Mouse (Mus musculus): ENCODE data around the gene Klk1b5. TPM values are rescaled to one million over a fixed set of nuclear protein-coding genes. Genes with fewer than 3 reads are reported as not detected.
"Not testable (repeated sequence)": the region's sequence is repeated elsewhere in the genome, so short reads cannot be mapped to it uniquely, and the experiment has no call there.

Gene Klk1b5
- not detected for total RNA-seq (2021)
- long read RNA-seq, experiment 1: 0 reads
- long read RNA-seq, experiment 2, partial matches to known transcripts: 0 of 1 reads
- long read RNA-seq, experiment 2, other reads (novel, unspliced or antisense): 0 of 1 reads

DNA sequence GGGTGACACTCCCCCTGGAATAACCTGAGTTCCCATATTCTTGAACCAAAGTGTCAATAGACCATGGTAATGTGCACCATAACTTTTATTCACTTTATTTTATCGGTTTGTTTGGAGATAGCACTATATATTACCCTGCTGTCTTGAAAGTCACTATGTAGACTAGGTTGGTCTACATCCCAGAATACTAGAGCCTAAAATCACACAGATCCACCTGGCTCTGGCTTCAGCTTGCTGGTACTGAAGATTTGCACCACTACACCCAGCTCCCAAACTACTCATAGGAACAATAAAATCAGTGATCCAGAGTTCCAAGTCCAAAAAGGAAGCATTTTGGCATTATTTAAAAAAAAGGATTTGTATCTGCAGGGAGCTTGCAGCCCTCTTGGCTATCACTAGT lies at the start of gene Klk1b5:
Gene Klk1b5 (plus strand): TSS at position 301 of the 400 bp plus-strand sequence.
- no peak for DNase-seq

DNA sequence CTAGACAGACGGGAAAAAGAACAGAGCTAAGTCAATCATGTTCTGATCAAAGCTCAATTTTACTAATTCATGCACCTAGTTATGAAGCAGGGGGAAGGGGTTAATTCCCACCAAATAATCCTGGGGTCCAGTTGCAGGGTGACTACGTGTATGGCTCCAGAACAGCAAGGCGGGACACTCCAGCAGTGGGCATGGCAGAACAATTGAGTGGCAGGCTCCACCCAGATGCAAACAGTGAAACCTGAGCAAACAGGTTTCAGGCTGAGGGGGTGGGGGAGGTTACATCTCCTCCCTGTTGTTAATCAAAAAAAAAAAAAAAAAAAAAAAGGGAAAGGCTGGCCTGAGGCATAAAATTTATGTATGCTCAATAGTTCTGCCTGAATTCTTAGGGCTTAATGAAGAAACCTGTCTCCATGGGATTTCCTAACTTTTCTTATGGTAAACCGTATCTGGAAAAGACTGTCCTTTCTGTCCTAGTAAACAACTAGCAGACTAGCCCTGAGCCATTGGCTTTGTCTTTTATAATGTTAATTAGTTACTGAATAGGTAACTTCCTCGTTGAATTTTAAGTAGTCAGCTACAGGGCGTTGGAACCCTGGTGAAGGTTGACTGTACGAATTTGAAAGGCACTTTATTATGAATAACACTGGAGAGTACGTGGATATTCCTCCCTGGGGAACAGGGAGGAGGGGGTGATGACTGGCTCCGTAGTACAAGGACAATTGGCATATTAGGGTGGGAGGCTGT lies 36.3 kb upstream of the Klk1b5 start:
- DNase-seq: no peak

DNA sequence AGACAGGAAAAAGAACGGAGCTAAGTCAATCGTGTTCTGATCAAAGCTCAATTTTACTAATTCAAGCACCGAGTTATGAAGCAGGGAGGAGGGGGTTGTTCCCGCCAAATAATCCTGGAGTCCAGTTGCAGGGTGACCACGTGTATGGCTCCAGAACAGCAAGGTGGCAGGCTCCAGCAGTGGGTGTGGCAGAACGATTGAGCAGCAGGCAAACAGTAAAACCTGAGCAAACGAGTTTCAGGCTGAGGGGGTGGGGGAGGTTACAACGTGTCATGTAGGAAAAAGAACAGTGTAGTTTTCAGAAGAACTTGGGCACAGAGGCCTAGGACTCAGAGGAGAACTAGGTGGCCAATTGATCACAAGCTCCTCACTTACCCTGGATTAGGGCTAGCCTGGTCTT lies 29.2 kb upstream of the Klk1b5 start:
- DNase-seq: not testable (repeated sequence)

DNA sequence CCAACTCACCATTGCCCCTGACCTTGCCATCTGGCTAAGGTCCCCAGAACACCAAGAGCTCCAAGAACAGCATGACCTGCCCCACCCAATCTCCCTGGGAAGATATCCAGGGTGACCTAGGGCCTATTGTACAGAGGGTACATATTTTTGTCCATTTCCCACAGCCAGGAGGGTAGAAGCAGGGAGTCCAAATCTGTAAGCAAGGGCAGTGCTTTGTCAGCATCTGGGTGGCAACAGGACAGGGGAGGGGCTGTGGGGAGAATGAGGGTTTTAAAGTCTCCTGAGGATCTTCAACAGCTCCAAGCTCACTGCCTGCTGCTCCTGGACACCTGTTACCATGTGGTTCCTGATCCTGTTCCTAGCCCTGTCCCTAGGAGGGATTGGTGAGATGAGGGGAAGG lies 27.8 kb upstream of the Klk1b5 start, which contains the start of gene Klk1b24:
Gene Klk1b24 (plus strand): TSS at position 301 of the 400 bp plus-strand sequence.
- DNase-seq: not testable (repeated sequence)

DNA sequence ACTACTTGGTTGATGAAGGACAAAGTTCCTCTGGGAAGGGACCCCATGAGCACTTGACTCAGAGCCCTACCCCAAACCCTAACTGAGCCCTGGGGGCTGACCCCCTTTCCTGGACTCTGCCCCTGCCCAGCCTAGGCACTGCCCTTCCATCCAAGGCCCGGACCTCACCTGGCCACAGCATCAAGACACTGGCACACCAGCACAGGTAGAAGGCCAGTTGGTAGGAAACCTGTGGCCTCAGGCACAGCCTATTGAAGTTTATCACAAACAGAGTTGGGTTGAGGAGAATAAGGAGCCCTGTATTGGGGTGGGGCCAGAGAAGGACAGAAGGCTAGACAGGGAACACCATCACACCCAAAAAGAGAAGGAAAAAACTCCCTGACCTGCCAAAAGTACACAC lies 22.3 kb upstream of the Klk1b5 start:
- not testable (repeated sequence) for DNase-seq

DNA sequence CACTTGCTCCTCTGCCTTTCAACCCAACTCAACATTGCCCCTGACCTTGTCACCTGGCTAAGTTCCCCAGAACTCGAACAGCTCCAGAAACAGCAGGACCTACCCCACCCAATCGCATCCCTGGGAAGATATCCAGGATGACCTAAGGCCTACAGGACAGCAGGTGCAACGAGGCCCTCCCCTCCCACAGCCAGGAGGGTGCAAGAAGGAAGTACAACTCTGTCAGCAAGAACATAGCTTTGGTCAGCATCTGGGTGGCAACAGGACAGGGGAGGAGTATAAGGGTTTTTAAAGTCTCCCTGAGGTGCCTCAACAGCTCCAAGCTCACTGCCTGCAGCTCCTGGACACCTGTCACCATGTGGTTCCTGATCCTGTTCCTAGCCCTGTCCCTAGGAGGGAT lies 17.9 kb upstream of the Klk1b5 start, which contains the start of gene Klk1b3:
Gene Klk1b3 (plus strand): TSS at position 301 of the 400 bp plus-strand sequence.
- DNase-seq: no peak

DNA sequence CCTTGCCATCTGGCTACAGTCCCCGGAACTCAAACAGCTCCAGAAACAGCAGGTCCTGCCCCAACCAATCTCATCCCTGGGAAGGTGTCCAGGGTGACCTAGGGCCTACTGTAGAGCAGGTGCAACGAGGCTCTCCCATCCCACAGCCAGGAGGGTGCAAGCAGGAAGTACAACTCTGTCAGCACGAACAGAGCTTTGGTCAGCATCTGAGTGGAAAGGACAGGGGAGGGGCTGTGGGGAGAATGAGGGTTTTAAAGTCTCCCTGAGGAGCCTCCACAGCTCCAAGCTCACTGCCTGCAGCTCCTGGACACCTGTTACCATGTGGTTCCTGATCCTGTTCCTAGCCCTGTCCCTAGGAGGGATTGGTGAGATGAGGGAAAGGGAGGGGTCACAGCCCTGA lies 8.6 kb upstream of the Klk1b5 start, which contains the start of gene Klk1b4:
Gene Klk1b4 (plus strand): TSS at position 301 of the 400 bp plus-strand sequence.
- DNase-seq: not testable (repeated sequence)

DNA sequence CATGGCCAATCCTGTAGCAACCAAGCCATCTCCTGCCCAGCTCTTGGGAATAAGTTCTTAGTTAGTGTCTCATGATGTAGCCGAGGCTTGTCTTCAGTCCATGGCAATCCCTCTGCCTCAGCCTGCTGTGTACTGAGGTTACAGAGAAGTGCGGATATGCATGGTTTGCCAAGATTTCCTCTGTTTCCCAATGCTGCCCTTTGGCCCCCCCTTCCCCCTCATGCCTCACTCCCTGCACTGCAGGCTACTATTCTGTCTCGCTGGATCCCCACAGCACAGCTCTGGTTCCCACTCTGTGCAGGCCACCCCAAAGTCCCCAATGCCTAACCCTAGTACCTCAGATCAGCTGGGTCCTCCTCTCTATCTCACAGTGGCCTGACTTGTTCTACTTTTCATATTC lies 7.4 kb upstream of the Klk1b5 start:
- DNase-seq: no peak

DNA sequence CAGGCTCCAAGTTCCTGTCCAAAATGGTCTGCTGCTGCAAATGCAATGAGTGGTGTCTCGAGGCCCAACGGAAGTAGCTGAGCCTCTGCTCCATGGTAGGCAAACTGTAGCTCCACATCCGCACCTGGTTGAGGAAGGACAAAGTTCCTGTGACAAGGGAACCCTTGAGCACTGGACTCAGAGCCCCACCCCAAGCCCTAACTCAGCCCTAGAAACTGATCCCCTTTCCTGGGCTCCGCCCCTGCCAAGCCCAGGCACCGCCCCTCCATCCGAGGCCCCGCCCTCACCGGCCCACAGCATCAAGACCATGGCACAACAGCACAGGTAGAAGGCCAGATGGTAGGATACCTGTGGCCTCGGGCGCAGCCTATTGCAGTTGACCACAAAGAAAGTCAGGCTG lies 5.9 kb downstream of the Klk1b5 start:
- DNase-seq: not testable (repeated sequence)

DNA sequence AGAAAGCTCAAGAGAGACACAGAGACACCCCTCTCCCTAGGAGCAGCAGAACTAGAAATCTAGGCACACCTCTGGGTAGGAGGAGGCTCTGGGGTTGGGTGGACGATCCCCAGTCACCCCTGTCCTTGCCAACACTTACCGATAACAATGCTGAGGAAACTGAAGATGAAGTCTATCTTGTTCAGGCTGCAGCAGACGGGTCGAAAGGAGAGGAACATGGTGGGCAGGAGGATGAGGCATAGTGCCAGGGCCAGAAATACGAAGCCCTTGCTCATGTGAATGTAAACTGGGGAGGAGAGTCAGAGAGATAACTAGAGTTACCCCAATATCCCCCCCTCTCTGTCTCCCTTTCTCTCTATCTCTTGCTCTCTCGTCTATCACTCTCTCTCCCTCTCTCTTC lies 6.6 kb downstream of the Klk1b5 start:
- DNase-seq: not testable (repeated sequence)

DNA sequence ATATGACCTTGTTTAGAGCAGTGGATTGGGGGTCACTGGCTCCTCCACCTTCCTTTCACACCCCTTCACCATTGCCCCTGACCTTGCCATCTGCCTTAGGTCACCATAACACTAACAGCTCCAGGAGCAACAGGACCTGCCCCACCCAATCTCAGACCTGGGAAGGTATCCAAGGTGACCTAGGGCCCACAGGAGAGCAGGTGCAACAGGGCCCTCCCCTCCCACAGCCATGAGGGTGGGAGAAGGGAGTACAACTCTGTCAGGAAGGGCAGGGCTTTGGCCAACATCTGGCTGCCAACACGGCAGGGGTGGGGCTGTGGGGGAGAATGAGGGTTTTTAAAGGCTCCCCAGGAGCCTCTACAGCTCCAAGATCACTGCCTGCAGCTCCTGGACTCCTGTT lies 9.3 kb downstream of the Klk1b5 start, which contains the start of gene Klk1:
Gene Klk1 (plus strand): TSS at position 285 of the 400 bp plus-strand sequence.
- no peak for DNase-seq

DNA sequence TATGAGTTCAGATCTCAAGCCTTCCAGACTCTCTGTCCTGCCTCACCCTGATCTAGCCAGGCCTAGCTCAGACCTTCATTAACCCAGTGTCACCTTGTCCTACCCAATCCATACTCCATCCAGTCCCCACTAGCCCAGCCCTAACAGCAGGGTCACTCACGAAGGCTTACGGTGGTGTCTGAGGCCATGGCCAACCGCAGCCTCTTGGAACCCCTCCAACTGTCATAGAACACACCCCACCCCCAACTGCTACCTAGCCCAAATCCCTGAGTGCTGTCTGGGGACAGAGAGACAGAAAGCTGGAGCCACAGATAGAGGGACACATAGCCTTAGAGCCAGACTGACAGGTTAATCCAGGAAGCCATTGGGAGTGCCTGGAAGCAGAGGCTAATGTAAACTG lies 20.2 kb downstream of the Klk1b5 start, which contains the start of gene Gm36864:
Gene Gm36864 (plus strand): TSS at position 269 of the 400 bp plus-strand sequence.
- DNase-seq: no peak

DNA sequence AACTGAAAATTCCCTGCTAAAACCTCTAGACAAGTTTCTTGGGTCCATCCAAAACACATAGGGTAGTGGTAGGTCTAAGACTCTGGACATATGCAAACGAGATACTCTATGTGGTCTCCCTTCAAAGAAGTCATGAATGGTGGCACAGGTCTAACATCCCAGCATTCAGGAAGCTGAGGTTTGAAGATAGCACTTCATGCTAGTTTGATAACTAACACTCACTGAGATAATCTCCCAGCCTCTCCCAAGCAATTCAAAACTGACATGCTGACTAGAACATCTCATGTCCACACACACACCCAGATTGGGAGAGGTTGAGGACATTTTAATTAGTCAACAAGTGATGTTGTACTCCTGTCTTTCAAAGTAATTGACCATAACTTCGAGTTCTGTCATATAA lies 24.2 kb downstream of the Klk1b5 start:
- DNase-seq: no peak

DNA sequence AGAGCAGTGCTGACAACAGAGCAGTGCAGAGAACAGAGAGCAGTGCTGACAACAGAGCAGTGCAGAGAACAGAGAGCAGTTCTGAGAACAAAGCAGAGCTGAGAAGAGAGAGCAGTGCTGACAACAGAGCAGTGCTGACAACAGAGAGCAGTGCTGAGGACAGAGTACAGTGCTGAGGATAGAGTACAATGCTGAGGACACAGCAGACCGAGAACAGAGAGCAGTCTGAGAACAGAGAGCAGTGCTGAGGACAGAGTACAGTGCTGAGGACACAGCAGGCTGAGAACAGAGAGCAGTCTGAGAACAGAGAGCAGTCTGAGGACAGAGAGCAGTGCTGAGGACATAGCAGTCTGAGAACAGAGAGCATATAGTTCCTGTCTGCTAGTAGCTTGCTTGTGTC lies 25.0 kb downstream of the Klk1b5 start:
- no peak for DNase-seq

DNA sequence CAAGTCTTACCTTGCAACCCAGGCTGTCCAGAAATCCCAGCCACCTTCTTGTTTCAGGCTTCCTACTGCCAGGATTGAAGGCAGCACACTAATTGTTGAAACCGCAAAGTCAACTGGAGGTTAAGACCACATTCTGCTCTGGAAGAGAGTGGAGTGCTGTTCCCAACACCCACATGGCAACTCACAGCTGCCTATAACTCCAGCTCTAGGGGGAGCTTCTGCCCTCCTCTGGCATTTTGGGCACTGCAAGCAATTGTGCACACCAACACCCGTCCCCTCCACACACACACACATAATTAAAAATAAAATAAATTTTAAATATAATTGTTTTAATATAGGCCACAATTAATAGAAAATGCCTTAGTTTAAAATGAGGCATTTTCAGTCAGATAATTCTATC lies 25.4 kb downstream of the Klk1b5 start:
- no peak for DNase-seq

DNA sequence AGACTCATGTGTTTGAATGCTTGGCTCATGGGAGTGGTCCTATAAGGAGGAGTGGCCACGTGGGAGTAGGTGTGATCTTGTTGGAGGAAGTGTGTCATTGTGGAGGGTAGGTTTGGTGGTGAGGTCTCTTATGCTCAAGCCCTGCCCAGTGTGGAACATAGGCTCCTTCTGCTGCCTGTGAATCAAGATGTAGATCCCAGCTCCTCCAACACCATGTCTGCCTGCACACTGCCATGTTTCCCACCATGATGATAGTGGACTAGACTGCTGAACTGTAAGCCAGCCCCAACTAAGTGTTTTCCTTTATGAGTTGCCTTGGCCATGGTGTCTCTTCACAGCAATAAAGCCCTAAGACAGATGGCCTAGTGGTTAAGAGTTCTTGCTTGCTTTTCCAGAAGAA lies 28.3 kb downstream of the Klk1b5 start:
- DNase-seq: no peak

DNA sequence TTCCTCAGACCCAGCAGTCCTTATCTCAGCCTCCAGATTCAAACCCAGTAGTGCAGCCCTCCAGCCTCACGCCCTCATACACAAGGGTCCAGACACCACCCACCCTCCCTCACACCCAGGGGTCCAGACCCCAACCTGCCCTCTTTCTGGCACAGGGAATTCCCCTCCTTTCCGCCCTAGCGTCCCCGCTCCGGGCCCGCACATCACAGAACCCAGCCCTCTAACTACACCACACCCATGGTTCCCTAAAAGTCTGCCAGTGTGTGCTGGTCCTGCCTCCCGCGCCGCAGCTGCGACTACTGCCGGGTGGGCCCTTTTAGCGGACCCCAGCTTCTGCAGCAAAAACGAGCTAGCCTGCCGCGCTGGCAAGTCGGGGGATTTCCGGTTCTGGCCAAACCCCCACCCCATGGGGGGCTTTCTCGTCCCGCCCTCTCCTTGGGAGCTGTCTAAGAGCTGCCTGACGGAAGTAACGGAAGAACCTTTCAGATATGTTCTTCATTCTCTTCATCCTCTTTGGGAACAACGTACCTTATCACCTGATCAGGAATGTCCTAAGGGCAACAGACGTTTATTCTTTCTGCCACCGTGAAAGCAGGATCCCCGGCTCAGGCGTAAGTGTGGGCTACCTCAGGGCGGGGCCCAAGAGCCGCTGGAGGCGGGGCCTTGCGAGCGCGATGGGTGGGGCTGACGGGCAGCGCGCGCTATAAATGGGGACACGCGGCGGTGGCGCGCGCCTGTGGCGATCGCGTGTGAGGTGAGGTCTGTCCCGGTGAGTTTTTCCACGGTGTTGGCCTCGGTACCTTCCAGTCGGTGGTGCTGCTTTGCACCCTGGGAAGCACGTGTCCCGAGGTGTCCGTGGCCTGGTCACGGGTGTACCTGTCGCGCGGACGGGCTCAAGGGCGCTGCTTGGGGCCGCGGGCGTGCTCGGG lies 30.6 kb downstream of the Klk1b5 start, which contains the start of the genes 1700028J19Rik and 2410002F23Rik:
Gene 1700028J19Rik (minus strand): TSS at position 641 of the 929 bp plus-strand sequence.
Gene 2410002F23Rik (plus strand): TSS at position 668 of the 929 bp plus-strand sequence.
- DNase-seq: peak; percentile 91 to 93

DNA sequence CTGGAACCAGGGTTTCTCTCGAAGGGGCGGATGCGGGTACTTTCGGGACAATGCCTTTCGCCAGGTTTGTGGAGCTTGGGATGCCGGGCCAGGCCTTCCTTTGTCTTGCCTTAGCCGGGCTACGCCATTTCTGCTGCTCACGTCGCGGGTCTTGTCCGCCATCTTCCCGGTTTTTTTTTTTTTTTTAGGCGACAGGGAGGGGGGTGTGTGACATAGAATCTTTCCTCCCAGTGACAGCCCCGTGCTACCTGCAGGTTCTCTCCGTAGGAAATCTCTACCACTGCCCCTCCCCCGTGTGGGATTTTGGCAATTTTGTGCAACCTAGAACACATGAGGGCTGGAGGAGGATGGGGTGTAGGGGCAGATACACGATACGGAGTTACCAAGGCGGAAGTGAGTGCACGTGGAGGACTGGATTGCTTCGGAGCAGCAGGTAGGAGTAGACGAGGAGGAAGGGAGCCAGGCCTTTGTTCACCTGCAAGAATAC lies 31.3 kb downstream of the Klk1b5 start:
- peak; percentile 30 to 57 for DNase-seq

DNA sequence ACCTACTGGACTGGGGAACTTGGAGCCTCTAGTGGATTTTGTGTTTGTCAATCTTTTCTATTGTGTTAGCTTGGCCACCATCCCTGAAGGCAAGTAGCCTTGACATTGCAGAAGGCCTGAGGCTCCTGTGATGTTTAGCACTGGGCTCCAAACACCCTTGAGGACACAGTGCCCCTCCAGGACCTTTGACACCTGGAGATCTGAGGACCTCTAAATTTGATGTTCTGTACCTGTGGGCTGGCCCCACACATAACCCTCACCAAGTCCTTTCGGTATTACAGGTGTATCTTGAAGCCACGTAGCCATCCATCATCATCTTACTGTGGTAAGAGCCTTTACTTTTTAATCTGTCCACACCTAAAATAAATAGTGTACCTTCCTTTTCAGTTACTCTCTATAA lies 32.2 kb downstream of the Klk1b5 start:
- no peak for DNase-seq

DNA sequence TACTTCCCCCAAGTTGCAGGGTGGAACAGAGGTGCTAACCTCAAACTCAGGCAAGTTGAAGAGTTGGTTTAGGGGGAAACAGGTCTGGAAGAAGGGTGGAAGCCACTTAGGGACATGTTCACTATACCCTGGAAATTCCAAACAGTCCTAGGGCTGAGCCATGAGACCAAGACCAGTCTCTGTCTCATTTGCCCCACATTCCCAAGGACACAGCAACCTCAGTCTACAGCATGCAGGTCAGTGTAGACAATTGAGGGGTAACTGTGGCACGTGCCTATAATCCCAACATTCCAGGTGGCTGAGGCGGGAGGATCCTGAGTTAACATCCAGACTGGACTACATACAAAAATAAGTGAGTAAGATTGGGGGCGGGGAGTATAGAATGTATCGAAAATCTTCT lies 33.5 kb downstream of the Klk1b5 start:
- no peak for DNase-seq

DNA sequence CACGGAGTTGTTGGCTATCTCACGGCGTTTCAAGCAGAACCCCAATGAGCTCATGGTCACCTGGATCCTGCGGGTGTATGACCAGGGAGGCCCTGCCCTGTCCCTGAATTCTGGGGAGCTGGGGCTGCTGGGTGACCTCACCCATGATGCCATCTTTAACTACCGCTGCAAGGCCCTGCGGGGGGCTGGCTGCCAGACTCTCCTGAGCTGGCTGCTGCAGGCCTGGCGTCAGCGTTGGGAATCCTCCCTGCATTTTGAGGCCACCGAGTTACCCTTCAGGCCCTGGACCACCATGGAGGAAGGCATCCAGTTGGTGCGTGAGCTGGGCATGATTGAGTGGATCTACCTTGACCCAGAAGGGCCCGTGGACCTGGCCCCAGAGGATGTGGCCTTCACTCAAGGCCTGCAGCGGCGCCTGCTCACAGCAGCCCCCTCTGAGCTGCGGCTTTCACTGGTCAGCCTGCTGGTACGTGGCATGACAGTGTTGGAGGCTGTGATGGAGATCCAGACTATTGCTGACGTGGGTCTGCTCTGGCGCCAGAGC lies 35.1 kb downstream of the Klk1b5 start:
- DNase-seq: peak; percentile 78 to 83
